Mouse (Mus musculus) ES-E14 (cell line): Measurements from ENCODE around the gene Sox5.

ENCODE experiments used
- HCFC1 ChIP-seq: IDR thresholded peaks from 2 replicates; pipeline ENCODE4 v1.6.1; 2012; ENCODE audit warnings: low read length, inconsistent platforms, borderline replicate concordance; ENCODE audit not compliant: insufficient read depth
- ZC3H11A ChIP-seq: IDR thresholded peaks from 2 replicates; pipeline ENCODE4 v1.6.1; 2012; ENCODE audit warnings: low read depth, mild to moderate bottlenecking, inconsistent platforms, low read length, borderline replicate concordance

DNA sequence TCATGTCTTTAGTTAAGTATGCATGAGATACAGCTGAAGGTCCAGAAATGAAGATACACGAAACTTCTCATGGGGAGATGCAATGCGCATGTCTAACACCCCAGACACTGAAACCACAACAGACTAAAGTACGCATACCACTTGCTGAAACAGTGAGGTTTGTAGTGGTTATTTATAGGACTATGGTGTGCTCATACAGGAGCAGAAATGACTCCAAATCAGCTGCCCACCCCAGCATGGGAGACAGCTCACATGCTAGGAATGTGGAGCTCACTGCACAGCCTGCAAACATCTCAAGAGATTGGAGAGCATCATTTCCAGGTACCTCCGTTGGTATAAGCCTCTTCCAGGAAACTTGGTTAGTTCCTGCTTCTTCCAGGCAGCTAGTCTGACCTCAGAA lies 178.9 kb downstream of the Sox5 start:
- TF ChIP-seq HCFC1 (no peak), ZC3H11A (no peak)
